Mouse (Mus musculus): ENCODE results near the gene Ccdc78. TPM values are rescaled to one million over a fixed set of nuclear protein-coding genes. Genes with fewer than 3 reads are reported as not detected.

The Ccdc78 gene
- total and polyA plus RNA-seq, 3 experiments: 0.08 to 0.85 TPM; not detected in 1

- H3K36me3 ChIP-seq (ENCODE audit: control insufficient read depth in 1 of 2, insufficient read depth in 2 of 2, low read length in 2 of 2): no peaks in the 10 kb centered on the region
- H3K9ac ChIP-seq (ENCODE audit: control insufficient read depth, low read depth, low read length, poor library complexity, severe bottlenecking): no peak overlapping the region
- H3K4me3 ChIP-seq (ENCODE audit: control insufficient read depth in 1 of 2, insufficient read depth in 1 of 2, low read depth in 2 of 2, low read length in 2 of 2): no peak overlapping the region
- no peaks in the 10 kb centered on the region for H3K4me1 ChIP-seq (ENCODE audit: control insufficient read depth in 1 of 2, insufficient read depth in 2 of 2, low read length in 2 of 2)
- H3K27ac ChIP-seq (ENCODE audit: control insufficient read depth, low read depth, low read length): no peak overlapping the region
- DNase-seq (ENCODE audit: low read depth, low spot score): no peak
- no peak for TF ChIP-seq MAFK (IDR thresholded peaks at IDR 0.05; ENCODE audit: borderline replicate concordance, low read depth, low read length)
- TF ChIP-seq ZMIZ1 (IDR thresholded peaks at IDR 0.05; ENCODE audit: low read depth, low read length): no peak
- no peak for TF ChIP-seq MYB (IDR thresholded peaks at IDR 0.05; ENCODE audit: low read depth, low read length)
- TF ChIP-seq SMC3 (IDR thresholded peaks at IDR 0.05; ENCODE audit: low read depth, low read length): no peak
- no peak for TF ChIP-seq MXI1 (IDR thresholded peaks at IDR 0.05; ENCODE audit: low read depth, low read length)
- TF ChIP-seq ZKSCAN1 (IDR thresholded peaks at IDR 0.05; ENCODE audit: low read depth, low read length): no peak
- TF ChIP-seq POLR2A (IDR thresholded peaks at IDR 0.05; ENCODE audit: control insufficient read depth in 1 of 2, insufficient read depth in 1 of 2, low read depth in 1 of 2, low read length in 2 of 2, poor library complexity in 1 of 2): no peak
- TF ChIP-seq ETS1 (IDR thresholded peaks at IDR 0.05; ENCODE audit: low read depth, low read length): no peak
- no peak for TF ChIP-seq E2F4 (IDR thresholded peaks at IDR 0.05; ENCODE audit: borderline replicate concordance, low read depth, low read length)
- TF ChIP-seq MEF2A (IDR thresholded peaks at IDR 0.05; ENCODE audit: extremely low read depth, insufficient replicate concordance, low read depth, low read length, poor library complexity, severe bottlenecking): no peak
- TF ChIP-seq TAL1 (IDR thresholded peaks at IDR 0.05; ENCODE audit: low read length): no peak
- TF ChIP-seq JUND (IDR thresholded peaks at IDR 0.05; ENCODE audit: low read depth, low read length): no peak
- no peak for TF ChIP-seq GABPA (IDR thresholded peaks at IDR 0.05; ENCODE audit: low read depth, low read length)
- TF ChIP-seq BHLHE40 (IDR thresholded peaks at IDR 0.05; ENCODE audit: borderline replicate concordance, low read depth, low read length): no peak
- no peak for TF ChIP-seq MYC (IDR thresholded peaks at IDR 0.05; ENCODE audit: low read depth, low read length)
- TF ChIP-seq TCF12 (IDR thresholded peaks at IDR 0.05; ENCODE audit: low read depth, low read length): no peak
- no peak for TF ChIP-seq KAT2A (conservative IDR thresholded peaks at IDR 0.05; ENCODE audit: low read depth, low read length)
- TF ChIP-seq POLR2AphosphoS2 (IDR thresholded peaks at IDR 0.05; ENCODE audit: low read length): no peak
- TF ChIP-seq ELF1 (IDR thresholded peaks at IDR 0.05; ENCODE audit: low read depth, low read length): no peak
- H3K27me3 ChIP-seq (ENCODE audit: control insufficient read depth in 1 of 2, insufficient read depth in 2 of 2, low read length in 2 of 2): peaks cover 0 to 10% of the 10 kb centered on the region in 2 experiments; a peak in 3 of 4 replicates
- H3K9me3 ChIP-seq (replicated peaks; ENCODE audit: insufficient read depth, low read length): no peaks in the 10 kb centered on the region
- no peaks in the 10 kb centered on the region for H3K79me2 ChIP-seq (ENCODE audit: control insufficient read depth, insufficient read depth, low read length, poor library complexity)
Observed at GRCm38 (mm10) chr17:25755086-25755485, 31.3 kb upstream of the Ccdc78 start.

GRCm38 (mm10) chr17:25755627-25756377 lies 30.6 kb upstream of the Ccdc78 start:
- no peak for DNase-seq (ENCODE audit: low read depth, low spot score)
- no peaks in the 10 kb centered on the region for H3K4me1 ChIP-seq (ENCODE audit: control insufficient read depth in 1 of 2, insufficient read depth in 2 of 2, low read length in 2 of 2)
- H3K9ac ChIP-seq (ENCODE audit: control insufficient read depth, low read depth, low read length, poor library complexity, severe bottlenecking): no peak overlapping the region
- no peak overlapping the region for H3K27ac ChIP-seq (ENCODE audit: control insufficient read depth, low read depth, low read length)
- H3K79me2 ChIP-seq (ENCODE audit: control insufficient read depth, insufficient read depth, low read length, poor library complexity): no peaks in the 10 kb centered on the region
- TF ChIP-seq MYB (IDR thresholded peaks at IDR 0.05; ENCODE audit: low read depth, low read length) (no peak), NRF1 (IDR thresholded peaks at IDR 0.05; ENCODE audit: insufficient read depth, low read depth, low read length, poor library complexity, severe bottlenecking) (no peak), E2F4 (IDR thresholded peaks at IDR 0.05; ENCODE audit: borderline replicate concordance, low read depth, low read length) (no peak), ZC3H11A (IDR thresholded peaks at IDR 0.05; ENCODE audit: low read depth, low read length) (no peak), MAFK (IDR thresholded peaks at IDR 0.05; ENCODE audit: borderline replicate concordance, low read depth, low read length) (no peak), EP300 (IDR thresholded peaks at IDR 0.05; ENCODE audit: low read depth in 1 of 2, low read length in 2 of 2) (no peak), USF2 (IDR thresholded peaks at IDR 0.05; ENCODE audit: borderline replicate concordance in 1 of 2, insufficient read depth in 1 of 2, low read depth in 1 of 2, low read length in 2 of 2) (no peak), RCOR1 (IDR thresholded peaks at IDR 0.05; ENCODE audit: low read depth, low read length) (no peak), NELFE (IDR thresholded peaks at IDR 0.05; ENCODE audit: low read depth, low read length) (no peak), ELF1 (IDR thresholded peaks at IDR 0.05; ENCODE audit: low read depth, low read length) (no peak), BHLHE40 (IDR thresholded peaks at IDR 0.05; ENCODE audit: borderline replicate concordance, low read depth, low read length) (no peak), ZKSCAN1 (IDR thresholded peaks at IDR 0.05; ENCODE audit: low read depth, low read length) (no peak), ZMIZ1 (IDR thresholded peaks at IDR 0.05; ENCODE audit: low read depth, low read length) (no peak), JUND (IDR thresholded peaks at IDR 0.05; ENCODE audit: low read depth, low read length) (no peak), RAD21 (IDR thresholded peaks at IDR 0.05; ENCODE audit: low read depth, low read length) (no peak), POLR2AphosphoS5 (IDR thresholded peaks at IDR 0.05; ENCODE audit: borderline replicate concordance, low read depth, low read length) (no peak), SMC3 (IDR thresholded peaks at IDR 0.05; ENCODE audit: low read depth, low read length) (no peak)
- H3K9me3 ChIP-seq (replicated peaks; ENCODE audit: insufficient read depth, low read length): no peaks in the 10 kb centered on the region
- H3K27me3 ChIP-seq (ENCODE audit: control insufficient read depth in 1 of 2, insufficient read depth in 2 of 2, low read length in 2 of 2): peaks cover 0 to 10% of the 10 kb centered on the region in 2 experiments; a peak in 3 of 4 replicates
- no peak overlapping the region for H3K4me3 ChIP-seq (ENCODE audit: control insufficient read depth in 1 of 2, insufficient read depth in 1 of 2, low read depth in 2 of 2, low read length in 2 of 2)
- no peaks in the 10 kb centered on the region for H3K36me3 ChIP-seq (ENCODE audit: control insufficient read depth in 1 of 2, insufficient read depth in 2 of 2, low read length in 2 of 2)

All from MEL (cell line).